Mouse (Mus musculus): ENCODE results near the gene Agrp. TPM values are rescaled to one million over a fixed set of nuclear protein-coding genes. Genes with fewer than 3 reads are reported as not detected.
"Not testable (repeated sequence)": the region's sequence is repeated elsewhere in the genome, so short reads cannot be mapped to it uniquely, and the experiment has no call there.

The Agrp gene
- polyA plus RNA-seq, 2 experiments from 2014 or later = 0.99 to 2.3 TPM

GRCm38 (mm10) chr8:105598777-105599176, 38.4 kb downstream of the Agrp start:
- no peak for ATAC-seq

DNA sequence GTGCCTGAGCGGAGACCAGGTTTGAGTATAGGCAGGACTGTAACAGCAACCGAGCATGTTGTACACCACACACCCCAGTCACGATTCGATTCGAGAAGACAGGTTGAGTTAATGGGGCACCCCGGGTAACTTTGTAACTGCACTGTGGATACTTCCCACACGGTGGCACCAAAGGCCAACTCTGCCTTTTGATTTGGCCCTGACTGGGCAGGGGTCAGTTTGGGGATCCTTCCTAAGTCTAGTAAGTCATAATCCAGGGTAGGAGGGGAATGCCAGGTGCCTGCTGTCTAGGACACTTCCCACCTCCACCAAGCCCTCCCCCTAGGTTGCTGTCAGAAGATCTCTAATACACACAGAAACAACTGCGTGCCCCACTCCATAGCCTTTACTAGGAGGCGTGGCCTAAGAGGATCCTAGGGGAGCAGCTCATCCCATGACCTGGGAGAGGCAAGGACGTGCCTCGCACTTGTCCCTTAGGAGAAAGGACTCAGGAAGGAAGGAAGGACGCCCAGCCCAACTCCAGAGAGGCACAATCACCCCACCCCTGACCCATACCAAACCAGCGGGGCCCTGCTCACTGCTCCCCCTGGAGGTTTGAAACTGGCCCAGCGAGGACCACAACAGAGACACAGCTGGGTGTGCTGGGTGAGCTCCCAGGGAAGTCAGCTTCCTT, 40.7 kb downstream of the Agrp start:
- peak; percentile 90 for ATAC-seq

DNA sequence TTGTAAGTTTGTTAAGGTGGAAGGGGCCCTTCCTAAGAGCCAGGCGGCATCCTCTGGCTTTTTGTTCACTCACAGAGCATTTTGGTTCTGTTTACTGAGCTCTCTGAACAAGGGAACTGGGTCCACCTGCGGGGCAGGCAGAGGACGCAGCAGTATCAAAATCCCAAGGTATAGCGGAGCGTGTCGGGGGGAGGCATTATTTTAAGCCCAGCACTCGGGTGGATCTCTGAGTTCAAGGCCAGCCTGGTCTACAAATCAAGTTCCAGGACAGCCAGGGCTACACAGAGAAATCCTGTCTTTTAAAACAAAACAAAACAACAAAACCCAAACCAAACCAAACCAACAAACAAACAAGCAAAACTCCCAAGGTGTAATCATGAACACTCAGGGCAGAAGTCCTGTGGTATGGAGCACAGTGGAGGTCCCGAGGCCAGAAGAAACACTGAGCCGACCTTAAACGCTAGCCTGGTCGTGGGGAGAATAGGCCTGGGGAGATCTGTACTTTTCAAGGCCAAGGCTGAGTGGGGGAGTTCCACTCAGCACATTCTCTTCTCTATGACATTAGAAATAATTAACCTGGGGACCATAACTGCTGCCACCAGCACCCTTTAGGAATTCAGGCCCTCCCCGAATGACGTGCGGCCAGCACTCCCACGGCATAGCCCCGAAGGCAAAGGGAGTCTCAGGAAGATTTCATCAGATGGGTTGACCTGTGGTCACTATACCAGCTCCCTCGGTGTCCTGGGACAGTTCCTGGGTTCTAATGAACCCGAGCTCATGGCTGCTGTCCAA, 42.5 kb downstream of the Agrp start:
- no peak for ATAC-seq

- ATAC-seq = no peak
Observed at GRCm38 (mm10) chr8:105593859-105594258, 43.3 kb downstream of the Agrp start.

GRCm38 (mm10) chr8:105592431-105592830, 44.8 kb downstream of the Agrp start:
- ATAC-seq = no peak

GRCm38 (mm10) chr8:105579719-105580118, 57.5 kb downstream of the Agrp start:
- ATAC-seq = no peak

- ATAC-seq = no peak
Observed at GRCm38 (mm10) chr8:105575538-105575937, 61.7 kb downstream of the Agrp start.

DNA sequence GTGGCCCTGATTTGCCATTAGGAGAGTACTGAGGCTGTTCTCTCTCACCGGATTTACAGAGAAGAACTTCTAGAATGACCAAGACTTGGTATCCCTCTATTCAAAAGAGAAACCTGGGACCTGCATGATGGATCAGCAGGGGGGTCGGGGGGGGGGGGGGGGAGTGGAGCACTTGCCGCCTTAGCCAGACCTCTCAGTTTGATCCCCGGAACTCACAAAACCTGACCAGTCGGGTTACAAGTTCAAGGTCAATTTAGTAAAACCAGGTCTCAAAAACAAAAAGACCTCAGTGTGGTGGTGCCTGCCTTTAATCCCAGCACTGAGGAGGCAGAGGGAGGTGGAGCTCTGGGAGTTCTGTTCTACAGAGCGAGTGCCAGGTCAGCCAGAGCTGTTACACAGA, 62.5 kb downstream of the Agrp start:
- no peak for ATAC-seq

DNA sequence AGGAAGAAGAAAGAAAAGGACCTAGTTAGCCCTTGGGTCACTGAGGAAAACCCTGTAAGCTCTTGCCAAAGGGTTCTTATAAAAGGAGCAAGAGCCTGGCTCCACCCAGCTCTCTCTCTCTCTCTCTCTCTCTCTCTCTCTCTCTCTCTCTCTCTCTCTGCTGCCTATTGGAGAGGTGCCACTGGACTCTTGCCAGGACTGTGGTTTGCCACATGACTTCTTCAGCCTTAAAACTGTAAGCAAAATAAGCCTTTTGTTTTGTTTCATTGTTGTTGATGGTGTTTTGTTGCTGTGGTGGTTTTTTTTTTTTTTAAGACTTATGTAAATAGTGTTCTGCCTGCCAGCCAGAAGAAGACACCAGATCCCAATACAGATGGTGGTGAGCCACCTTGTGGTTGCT, 63.8 kb downstream of the Agrp start:
- no peak for ATAC-seq

DNA sequence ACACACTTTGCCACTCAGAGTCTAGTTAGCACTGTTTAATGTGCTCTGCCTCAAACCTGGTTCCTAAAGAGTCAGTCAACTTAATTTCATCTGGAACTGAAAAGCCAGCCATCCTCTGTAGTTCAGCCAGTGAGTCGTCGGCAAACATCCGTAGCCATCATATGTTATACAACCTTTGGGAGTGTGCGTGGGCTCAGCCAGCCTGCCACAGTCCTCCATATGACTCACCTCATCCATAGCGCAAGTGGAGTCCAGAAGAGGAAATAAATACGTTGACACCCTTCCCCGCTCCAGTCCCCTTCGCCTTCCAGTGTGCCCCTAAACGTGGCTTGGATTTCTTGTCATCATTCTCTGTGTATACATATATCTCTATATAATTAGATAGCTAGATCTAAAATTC, 65.4 kb downstream of the Agrp start:
- ATAC-seq = no peak

GRCm38 (mm10) chr8:105566703-105567595, 70.2 kb downstream of the Agrp start:
- peak; percentile 17 for ATAC-seq

- peak; percentile 92 for ATAC-seq
Observed at GRCm38 (mm10) chr8:105565952-105566702, 71.1 kb downstream of the Agrp start, which contains the start of gene Atp6v0d1. Atp6v0d1 (minus strand) TSS chr8:105566047.

- ATAC-seq = peak; percentile 6
Observed at GRCm38 (mm10) chr8:105565401-105565881, 71.8 kb downstream of the Agrp start.

DNA sequence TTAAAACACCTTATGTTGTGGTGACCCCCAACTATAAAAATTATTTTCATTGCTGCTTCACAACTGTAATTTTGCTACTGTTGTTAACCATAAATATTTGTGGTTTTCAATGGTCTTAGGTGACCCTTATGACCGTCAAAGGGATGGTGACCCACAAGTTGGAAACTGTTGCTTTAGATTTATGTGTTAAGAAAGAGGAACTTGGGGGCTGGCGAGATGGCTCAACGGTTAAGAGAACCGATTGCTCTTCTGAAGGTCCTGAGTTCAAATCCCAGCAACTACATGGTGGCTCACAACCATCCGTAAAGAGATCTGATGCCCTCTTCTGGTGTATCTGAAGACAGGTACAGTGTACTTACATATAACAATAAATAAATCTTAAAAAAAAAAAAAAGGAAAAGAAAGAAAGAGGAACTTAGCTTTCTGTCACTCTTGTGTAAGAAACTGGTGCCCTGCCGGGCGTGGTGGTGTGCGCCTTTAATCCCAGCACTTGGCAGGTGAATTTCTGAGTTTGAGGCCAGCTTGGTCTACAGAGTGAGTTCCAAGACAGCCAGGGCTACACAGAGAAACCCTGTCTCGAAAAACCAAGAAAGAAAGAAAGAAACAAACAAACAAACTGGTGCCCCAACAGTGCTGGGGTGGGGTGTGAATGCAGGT, 72.5 kb downstream of the Agrp start:
- not testable (repeated sequence) for ATAC-seq

DNA sequence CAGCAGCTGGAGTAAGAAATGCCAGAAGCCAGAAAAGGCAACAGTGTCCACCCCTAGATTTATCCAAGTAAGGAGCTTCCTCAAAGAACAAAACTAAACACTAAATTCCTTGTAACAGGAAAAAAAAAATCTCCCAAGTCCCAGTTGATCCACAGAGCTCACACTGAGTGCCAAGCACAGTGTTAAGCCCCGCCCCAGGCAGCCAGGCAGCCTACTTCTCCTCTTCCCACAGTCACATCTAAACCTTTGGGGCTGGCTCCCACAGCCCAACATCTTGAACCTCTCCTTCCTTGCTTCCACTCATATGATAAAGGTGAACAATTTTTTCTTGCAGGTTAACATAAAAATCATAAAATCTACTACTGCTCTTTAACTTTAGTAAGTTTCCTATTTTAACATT, 73.3 kb downstream of the Agrp start:
- ATAC-seq = no peak

- no peak for ATAC-seq
Observed at GRCm38 (mm10) chr8:105562863-105563262, 74.3 kb downstream of the Agrp start.

DNA sequence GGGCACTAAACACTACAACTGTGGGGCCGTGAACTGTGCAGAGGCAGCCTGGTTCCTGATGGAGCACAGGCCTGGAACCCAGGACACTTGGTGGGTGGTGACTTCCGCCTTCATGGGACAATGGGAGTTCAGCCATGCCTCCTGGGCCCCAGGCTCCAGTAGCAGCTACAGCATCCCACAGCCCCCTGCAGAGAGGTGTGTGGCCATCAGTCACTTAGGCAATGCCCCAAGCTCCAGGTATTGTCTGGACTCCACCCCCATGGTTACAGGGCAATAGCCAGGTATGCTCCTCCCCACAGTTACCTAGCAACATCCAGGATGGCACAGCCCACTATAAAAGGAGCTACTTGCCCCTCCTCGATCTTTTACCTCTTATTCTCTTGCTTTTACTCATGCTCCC, 82.0 kb downstream of the Agrp start:
- no peak for ATAC-seq

GRCm38 (mm10) chr8:105554087-105554486, 83.1 kb downstream of the Agrp start:
- peak; percentile 60 for ATAC-seq

DNA sequence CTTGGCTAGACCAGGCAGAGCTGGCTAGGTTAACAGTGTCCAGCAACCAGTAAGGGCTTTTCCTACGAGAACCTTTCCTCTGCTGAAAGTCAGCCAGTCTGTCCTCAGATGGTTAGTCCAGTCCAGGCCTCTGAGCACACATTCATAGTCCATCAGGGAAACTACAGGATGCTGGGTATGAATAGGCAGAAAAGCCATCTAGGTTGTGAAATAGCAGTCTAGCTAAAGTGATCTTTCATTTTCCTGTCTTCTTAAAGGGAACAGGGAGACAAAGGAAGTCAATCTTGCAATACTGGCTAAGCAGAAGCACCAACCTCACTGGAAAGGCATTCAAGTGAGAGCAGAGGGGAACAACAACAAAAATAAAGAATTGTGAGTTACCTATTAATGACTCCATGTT, 84.4 kb downstream of the Agrp start:
- ATAC-seq = no peak

DNA sequence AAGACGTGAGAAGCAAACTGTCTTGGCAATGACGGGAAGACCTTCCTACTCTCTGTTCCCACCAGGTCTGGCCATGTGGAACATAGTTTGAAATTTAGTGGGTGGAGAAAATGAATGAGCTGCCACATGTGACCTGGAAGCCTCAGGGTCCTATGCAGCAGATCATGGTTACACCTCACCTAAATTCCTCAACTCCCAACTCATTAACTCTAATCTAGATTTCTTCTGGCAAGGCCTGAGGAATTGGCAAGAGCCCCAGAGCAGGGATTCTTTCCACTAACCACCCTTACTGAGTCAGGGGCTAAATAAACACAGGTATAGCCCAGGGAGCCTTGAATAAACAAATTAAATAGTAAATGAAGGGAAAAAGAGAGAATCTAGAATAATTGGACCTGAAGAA, 85.2 kb downstream of the Agrp start:
- ATAC-seq = no peak

DNA sequence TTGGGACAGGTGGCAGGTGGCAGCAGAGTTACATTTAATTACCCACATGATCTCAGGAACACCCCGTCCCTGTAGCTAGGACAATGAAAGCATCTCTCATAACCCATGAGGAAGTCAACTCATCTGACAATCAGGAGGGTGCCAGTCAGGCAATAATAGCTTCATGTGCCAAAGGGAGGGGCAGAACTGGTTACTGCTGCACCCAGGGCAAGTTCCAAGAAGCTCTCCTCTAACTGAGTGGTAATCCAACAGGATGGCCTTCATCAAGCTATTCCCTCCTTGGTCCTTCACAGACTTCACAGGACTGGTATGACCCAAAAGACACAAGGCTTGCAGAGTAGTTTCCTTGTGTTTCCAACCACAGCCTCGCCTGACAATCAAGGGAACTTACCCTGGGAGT, 87.1 kb downstream of the Agrp start:
- ATAC-seq = no peak

GRCm38 (mm10) chr8:105549506-105549905, 87.7 kb downstream of the Agrp start:
- ATAC-seq = no peak

All from CD4-positive, CD25-positive, alpha-beta regulatory T cell, adult 4 months (primary cell).